Mouse (Mus musculus) heart, adult 18-20 months (tissue): ENCODE measurements at regions not wholly inside any gene's neighbourhood (a gene's known extent, or its start where the extent isn't known, plus 50 kb on each side); places are given as distances from the start of the nearest gene placed in this dataset.
A peak's percentile ranks its signal among the peaks of the same experiment; 100 is the strongest.

ENCODE experiments used
- DNase-seq, 2 experiments: peaks; one replicate each; pipeline ENCODE4 v3.0.0; 2021 to 2022; ENCODE audit warnings: mixed read lengths in 1 of 2

- DNase-seq: peak; percentile 31 to 69
Measured at GRCm38 (mm10) chr1:77062468-77062867, 452.4 kb downstream of the Epha4 start.

GRCm38 (mm10) chr1:77073071-77073470 is 441.8 kb downstream of the Epha4 start:
- DNase-seq: no peak

GRCm38 (mm10) chr1:77074926-77075885 is 439.7 kb downstream of the Epha4 start:
- DNase-seq: no peak

- DNase-seq: no peak
Measured at GRCm38 (mm10) chr1:77080767-77081166, 434.1 kb downstream of the Epha4 start.

GRCm38 (mm10) chr1:77081660-77082059 is 433.2 kb downstream of the Epha4 start:
- DNase-seq: peak; percentile 39 to 60

- DNase-seq: no peak
Measured at GRCm38 (mm10) chr1:77082410-77082809, 432.5 kb downstream of the Epha4 start.

GRCm38 (mm10) chr1:77093551-77093950 is 421.3 kb downstream of the Epha4 start:
- no peak for DNase-seq

GRCm38 (mm10) chr1:77101726-77102272 is 413.1 kb downstream of the Epha4 start:
- DNase-seq: peak in 1 of 2 experiments; percentile 6

GRCm38 (mm10) chr1:77102421-77103133 is 412.3 kb downstream of the Epha4 start:
- DNase-seq: peak; percentile 69 to 76

- no peak for DNase-seq
Measured at GRCm38 (mm10) chr1:77109861-77110785, 404.8 kb downstream of the Epha4 start.

- no peak for DNase-seq
Measured at GRCm38 (mm10) chr1:77128411-77128810, 386.5 kb downstream of the Epha4 start.

GRCm38 (mm10) chr1:77137663-77138062 is 377.2 kb downstream of the Epha4 start:
- DNase-seq: no peak

- peak; percentile 67 to 72 for DNase-seq
Measured at GRCm38 (mm10) chr1:77140906-77141305, 374.0 kb downstream of the Epha4 start.

GRCm38 (mm10) chr1:77148052-77148451 is 366.8 kb downstream of the Epha4 start:
- no peak for DNase-seq

- DNase-seq: no peak
Measured at GRCm38 (mm10) chr1:77168316-77168715, 346.6 kb downstream of the Epha4 start.

GRCm38 (mm10) chr1:77172463-77172862 is 342.4 kb downstream of the Epha4 start:
- DNase-seq: no peak

GRCm38 (mm10) chr1:77174801-77175200 is 340.1 kb downstream of the Epha4 start:
- DNase-seq: no peak

- DNase-seq: no peak
Measured at GRCm38 (mm10) chr1:77175214-77175613, 339.7 kb downstream of the Epha4 start.

- DNase-seq: no peak
Measured at GRCm38 (mm10) chr1:77176516-77176915, 338.4 kb downstream of the Epha4 start.

- no peak for DNase-seq
Measured at GRCm38 (mm10) chr1:77183965-77184364, 330.9 kb downstream of the Epha4 start.

GRCm38 (mm10) chr1:77190141-77190540 is 324.7 kb downstream of the Epha4 start:
- DNase-seq: no peak
